Mouse (Mus musculus) heart, postnatal 0 days (tissue): Measurements from ENCODE around the gene Micu2.

ENCODE experiments used
- CTCF ChIP-seq: IDR thresholded peaks from 2 replicates; pipeline ENCODE4 v1.5.1; 2016; ENCODE audit warnings: antibody characterized with exemption, control low read depth, low read depth
- EP300 ChIP-seq: IDR thresholded peaks from 2 replicates; pipeline ENCODE4 v1.6.1; 2016; ENCODE audit warnings: antibody characterized with exemption, low read depth

DNA sequence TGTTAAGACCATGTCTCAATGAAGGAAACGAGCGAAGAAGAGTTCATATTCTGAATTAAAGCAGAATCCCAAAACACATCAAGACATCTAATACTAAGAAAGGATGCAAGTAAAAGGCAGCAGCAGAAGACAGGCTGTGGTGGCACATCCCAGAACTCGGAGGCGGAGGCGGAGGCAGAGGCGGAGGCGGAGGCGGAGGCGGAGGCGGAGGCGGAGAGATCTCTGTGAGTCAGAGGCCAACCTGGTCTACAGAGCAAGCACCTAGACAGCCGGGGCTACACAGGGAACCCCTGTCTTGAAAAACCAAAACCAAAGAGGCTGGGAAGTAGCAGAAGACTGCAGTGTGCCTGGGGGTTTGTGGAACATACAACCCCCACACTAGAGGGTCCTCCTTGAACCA is 102.2 kb downstream of the Micu2 start:
- TF ChIP-seq EP300: no peak
- no peak for TF ChIP-seq CTCF
